Mouse (Mus musculus) lung, postnatal 36 days (tissue): ENCODE measurements around the gene Olfr96.

Experiments
- DNase-seq: peaks from one replicate; pipeline ENCODE4 v3.0.0; 2022; ENCODE audit warnings: mixed read lengths

The Olfr96 gene

GRCm38 (mm10) chr17:37275626-37276248 lies 55.8 kb downstream of the Olfr96 start:
- DNase-seq: no peak
